Mouse (Mus musculus) embryonic facial prominence, embryonic 12.5 days (tissue): Measurements from ENCODE around the gene Syt6. TPM values are rescaled to one million over a fixed set of nuclear protein-coding genes. Genes with fewer than 3 reads are reported as not detected.

Experiments
- ATAC-seq: fragments of 200-750 bp; cut with Nextera tagmentation; 2 replicates; pipeline ENCODE4 v1.8.0; 2017; ENCODE audit not compliant: insufficient number of reproducible peaks, insufficient read depth, low FRiP score, low TSS enrichment
- H3K27ac ChIP-seq: fragments of 300-500 bp; sonication (generic); 2 replicates; pipeline ENCODE4 v1.5.1; 2016; ENCODE audit warnings: mild to moderate bottlenecking
- H3K27me3 ChIP-seq: fragments of 300-500 bp; sonication (generic); 2 replicates; pipeline ENCODE4 v1.6.1; 2016; ENCODE audit warnings: mild to moderate bottlenecking, moderate library complexity
- H3K36me3 ChIP-seq: fragments of 300-500 bp; sonication (generic); 2 replicates; pipeline ENCODE4 v1.6.1; 2016; ENCODE audit warnings: mild to moderate bottlenecking
- H3K4me1 ChIP-seq: fragments of 300-500 bp; sonication (generic); 2 replicates; pipeline ENCODE4 v1.6.1; 2016
- H3K4me2 ChIP-seq: fragments of 300-500 bp; sonication (generic); replicated peaks from 2 replicates; pipeline ENCODE4 v1.6.1; 2016; ENCODE audit warnings: mild to moderate bottlenecking, moderate library complexity
- H3K4me3 ChIP-seq: fragments of 300-500 bp; sonication (generic); 2 replicates; pipeline ENCODE4 v1.5.1; 2016; ENCODE audit warnings: mild to moderate bottlenecking
- H3K9ac ChIP-seq: fragments of 300-500 bp; sonication (generic); 2 replicates; pipeline ENCODE4 v1.6.1; 2016; ENCODE audit warnings: mild to moderate bottlenecking, moderate library complexity
- H3K9me3 ChIP-seq: fragments of 300-500 bp; sonication (generic); 2 replicates; pipeline ENCODE4 v1.6.1; 2016; ENCODE audit warnings: mild to moderate bottlenecking, moderate library complexity
- WGBS: fragments of 180-500 bp; shearing (Covaris S2); methylation state at CpG from one replicate; pipeline ENCODE4 v1.1.7; 2016; 5-methylcytosine and 5-hydroxymethylcytosine counted together
- polyA plus RNA-seq: library from polyadenylated mRNA; unstranded; fragments of >200 nt; fragmentation: Nextera tagmentation; extraction: Ambion mirVana; gene quantifications from 2 replicates; pipeline ENCODE4 v1.2.1, GENCODE M21; 2016

Gene Syt6
- polyA plus RNA-seq, 1 experiment from 2014 or later: 2.3 TPM

DNA sequence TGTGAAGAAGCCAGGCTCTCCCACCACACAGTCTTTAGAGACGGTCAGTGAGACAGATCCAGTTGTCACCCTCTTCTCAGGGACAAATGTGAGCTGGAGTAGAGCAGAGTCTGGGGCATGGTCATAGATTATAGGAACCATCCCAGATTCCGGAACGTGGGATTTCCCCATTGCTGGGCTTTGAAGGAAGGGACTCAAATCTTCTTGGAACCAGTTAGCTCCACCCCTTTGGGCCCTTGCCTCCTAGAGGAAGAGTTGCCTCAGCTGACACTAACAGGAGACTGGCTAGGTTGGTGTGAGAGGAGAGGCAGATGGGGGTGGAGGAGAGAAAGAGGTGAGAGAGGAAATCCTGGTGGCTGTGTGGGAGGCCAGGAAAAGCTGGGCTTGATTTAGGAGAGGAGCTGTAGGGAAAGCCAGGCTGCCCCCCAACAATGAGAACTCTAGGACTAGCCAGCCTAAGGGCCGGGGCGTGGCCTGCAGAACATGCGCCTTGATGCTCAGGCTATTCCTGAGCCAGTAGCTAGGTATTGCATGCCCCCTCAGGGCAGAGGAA, 31.1 kb downstream of the Syt6 start:
- Histone ChIP-seq H3K4me3 (no peak overlapping the region), H3K27me3 (no peaks in the 10 kb centered on the region), H3K27ac (no peak overlapping the region), H3K4me1 (no peaks in the 10 kb centered on the region), H3K4me2 (no peak overlapping the region), H3K9me3 (no peaks in the 10 kb centered on the region), H3K9ac (no peak overlapping the region), H3K36me3 (no peaks in the 10 kb centered on the region)
- ATAC-seq: no peak
- 84% methylated on average over 6 of the region's 6 CpGs for WGBS

DNA sequence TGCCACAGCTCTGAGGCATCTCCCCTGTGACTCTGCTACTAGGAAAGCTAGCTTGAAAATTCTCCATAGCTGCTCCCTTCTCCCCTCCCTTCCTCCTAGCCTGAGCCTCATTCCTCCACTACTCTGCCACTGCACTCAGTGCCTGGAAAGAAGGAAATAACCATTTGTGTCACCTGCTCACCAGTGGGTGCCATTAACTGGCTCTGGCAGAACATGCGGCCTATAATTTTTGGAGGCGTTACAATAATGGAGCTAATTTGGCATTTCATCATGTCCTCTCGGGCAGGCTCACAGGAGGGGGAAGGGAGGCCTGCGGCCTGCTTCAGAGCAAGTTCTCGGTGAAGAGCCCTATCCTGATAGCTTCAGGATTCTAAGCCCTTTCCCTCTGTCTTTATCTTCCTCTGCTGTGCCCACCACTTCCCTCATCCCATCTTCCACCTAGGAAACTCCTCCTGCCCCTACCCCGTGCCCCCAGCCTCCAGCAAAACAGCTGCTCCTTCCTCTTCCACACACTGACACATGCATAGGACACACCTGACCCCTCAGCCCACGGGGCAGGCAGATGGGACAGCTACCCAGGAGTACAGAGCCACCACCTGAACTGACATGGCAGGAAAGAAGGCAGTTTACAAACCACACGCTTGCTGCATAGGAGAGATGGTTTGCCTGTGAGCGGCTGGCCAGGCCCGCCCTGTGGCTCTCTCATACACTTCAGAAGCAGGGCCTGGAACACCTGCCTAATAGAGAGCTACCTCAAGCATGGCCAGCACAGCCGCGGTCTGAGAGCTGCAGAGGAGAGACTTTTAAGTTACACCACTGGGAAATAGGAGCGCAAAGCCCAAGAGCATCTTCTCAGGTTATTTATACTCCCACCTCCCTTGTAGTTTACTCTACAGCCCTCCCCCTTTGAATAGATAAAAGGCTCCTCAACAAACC, 31.9 kb downstream of the Syt6 start:
- 78% methylated on average over 13 of the region's 13 CpGs for WGBS
- Histone ChIP-seq H3K36me3 (no peaks in the 10 kb centered on the region), H3K4me3 (no peak overlapping the region), H3K9ac (no peak overlapping the region), H3K27ac (no peak overlapping the region), H3K4me1 (no peaks in the 10 kb centered on the region), H3K27me3 (no peaks in the 10 kb centered on the region), H3K9me3 (no peaks in the 10 kb centered on the region), H3K4me2 (no peak overlapping the region)
- no peak for ATAC-seq

DNA sequence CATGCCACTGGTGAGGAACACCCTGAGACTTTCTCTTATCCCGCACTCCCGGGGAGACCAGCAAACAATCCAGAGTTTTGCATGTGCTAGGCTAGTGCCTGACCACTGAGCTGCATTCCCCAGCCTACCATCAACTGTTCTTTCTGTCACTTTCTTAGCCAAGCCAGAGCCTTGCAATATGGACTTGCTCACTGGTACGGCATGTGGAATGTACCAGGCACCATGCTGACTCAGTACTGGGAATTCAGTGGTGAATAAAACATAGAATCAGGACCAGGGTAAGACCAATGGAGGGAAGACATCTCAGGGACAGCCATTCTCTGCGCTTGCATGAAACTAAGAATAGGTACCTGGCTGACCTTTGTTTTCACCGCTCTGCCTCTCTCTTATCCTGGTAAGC, 35.2 kb downstream of the Syt6 start:
- H3K9ac ChIP-seq: no peak overlapping the region
- no peaks in the 10 kb centered on the region for H3K4me1 ChIP-seq
- H3K9me3 ChIP-seq: no peaks in the 10 kb centered on the region
- no peaks in the 10 kb centered on the region for H3K27me3 ChIP-seq
- H3K27ac ChIP-seq: no peak overlapping the region
- H3K4me3 ChIP-seq: no peak overlapping the region
- no peak overlapping the region for H3K4me2 ChIP-seq
- WGBS: 84% methylated on average over 5 of the region's 5 CpGs
- H3K36me3 ChIP-seq: no peaks in the 10 kb centered on the region
- ATAC-seq: no peak

DNA sequence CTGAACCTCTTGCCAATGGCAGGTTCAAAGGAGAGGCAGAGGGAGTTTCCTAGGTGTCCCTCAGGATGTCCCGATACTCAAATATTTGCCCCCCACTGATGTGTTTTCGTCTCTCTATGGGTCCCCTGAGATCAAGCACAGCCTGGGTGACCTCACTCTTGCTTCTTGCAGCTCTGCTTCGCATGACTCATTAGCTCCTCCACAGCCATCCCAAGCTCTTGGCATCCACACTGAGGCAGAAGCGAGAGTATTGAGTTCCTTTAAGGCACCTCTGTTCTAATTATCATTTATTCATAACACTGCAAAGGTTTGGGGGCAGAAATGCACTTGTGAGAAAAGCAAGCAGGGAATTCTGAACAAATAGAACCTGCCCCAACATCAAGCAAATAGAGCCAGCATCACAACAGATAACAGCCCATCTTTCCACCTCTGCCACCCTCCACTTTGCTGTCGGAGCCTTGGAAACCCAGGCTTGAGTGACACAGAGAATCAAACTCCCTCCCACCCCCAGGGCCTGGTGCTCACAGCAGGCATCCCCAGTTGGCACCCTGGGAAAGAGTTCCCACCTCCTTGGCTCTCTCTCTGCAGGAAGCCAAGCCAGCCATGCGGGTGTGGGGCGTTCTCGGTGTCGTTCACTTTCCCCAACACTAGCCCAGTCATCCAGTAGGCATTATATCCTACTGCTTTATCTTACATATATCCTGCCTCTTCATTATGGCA, 37.8 kb downstream of the Syt6 start:
- no peaks in the 10 kb centered on the region for H3K4me1 ChIP-seq
- H3K9ac ChIP-seq: no peak overlapping the region
- no peak overlapping the region for H3K27ac ChIP-seq
- H3K4me2 ChIP-seq: no peak overlapping the region
- H3K27me3 ChIP-seq: no peaks in the 10 kb centered on the region
- H3K4me3 ChIP-seq: no peak overlapping the region
- H3K9me3 ChIP-seq: no peaks in the 10 kb centered on the region
- H3K36me3 ChIP-seq: no peaks in the 10 kb centered on the region
- 77% methylated on average over 9 of the region's 9 CpGs for WGBS
- ATAC-seq: no peak

DNA sequence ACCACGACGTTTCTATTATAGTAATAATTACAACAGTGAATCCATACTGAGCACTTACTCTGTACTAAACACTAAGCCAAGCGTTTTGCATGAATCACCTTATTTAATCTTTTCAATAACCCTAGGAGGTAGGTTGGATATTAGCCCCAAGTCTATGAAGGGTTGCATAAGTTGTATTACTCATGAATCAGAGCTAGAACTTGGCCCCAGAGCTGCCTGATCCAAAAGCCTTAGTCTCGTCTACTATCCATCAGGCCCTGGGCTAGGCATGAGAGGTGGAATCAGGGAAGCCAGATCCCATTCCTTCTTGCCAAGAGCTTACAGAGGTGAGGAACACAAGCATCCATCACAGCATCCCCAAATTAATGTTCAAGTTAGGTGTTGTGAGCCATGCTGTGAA, 40.6 kb downstream of the Syt6 start:
- Histone ChIP-seq H3K4me2 (no peak overlapping the region), H3K4me3 (no peak overlapping the region), H3K4me1 (no peaks in the 10 kb centered on the region), H3K36me3 (no peaks in the 10 kb centered on the region), H3K27me3 (no peaks in the 10 kb centered on the region), H3K27ac (no peak overlapping the region), H3K9ac (no peak overlapping the region), H3K9me3 (no peaks in the 10 kb centered on the region)
- 75% methylated on average over 4 of the region's 4 CpGs for WGBS
- ATAC-seq: no peak

DNA sequence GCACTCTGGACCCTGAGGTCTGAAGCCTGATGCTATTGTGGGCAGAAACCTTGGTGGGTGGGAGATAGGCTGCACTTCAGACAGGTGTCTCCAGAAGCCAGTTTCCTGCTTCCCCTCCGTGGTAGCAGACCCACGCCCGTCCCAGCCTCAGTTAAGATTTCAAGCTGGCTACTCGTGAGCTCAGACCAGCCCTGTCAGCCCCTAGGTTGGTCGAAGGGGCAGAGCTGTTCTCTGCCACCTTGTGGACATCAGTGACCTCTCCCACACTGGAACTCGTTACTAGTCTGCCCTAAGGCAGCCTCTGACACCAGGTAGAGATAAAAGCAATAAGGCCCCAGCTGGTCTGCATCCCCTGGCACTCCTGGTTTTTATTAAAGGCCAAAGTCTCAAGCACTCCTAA, 42.0 kb downstream of the Syt6 start:
- no peak overlapping the region for H3K4me2 ChIP-seq
- H3K4me3 ChIP-seq: no peak overlapping the region
- no peak for ATAC-seq
- H3K9me3 ChIP-seq: no peaks in the 10 kb centered on the region
- no peaks in the 10 kb centered on the region for H3K27me3 ChIP-seq
- H3K36me3 ChIP-seq: no peaks in the 10 kb centered on the region
- no peaks in the 10 kb centered on the region for H3K4me1 ChIP-seq
- H3K27ac ChIP-seq: no peak overlapping the region
- WGBS: 31% methylated on average over 6 of the region's 6 CpGs
- H3K9ac ChIP-seq: no peak overlapping the region

DNA sequence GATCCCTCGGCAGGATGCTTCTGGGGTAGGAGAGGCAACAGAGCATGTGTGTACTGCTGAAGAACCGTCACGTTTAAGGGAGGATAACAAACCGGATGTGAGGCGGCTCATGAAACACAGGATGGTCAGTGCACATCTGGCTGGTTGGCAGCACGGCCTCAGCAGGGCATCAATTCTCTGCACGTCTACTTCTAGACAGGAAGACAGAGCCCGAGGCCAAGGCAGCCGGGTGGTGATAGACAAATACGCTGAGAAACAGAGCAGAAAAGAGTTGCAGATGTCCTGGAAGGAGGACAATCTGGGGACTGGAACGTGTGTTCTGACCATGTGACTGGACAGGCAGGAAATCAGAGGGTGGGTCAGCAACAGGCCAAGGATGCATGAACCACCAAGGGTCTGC, 45.1 kb downstream of the Syt6 start:
- no peaks in the 10 kb centered on the region for H3K4me1 ChIP-seq
- 62% methylated on average over 11 of the region's 11 CpGs for WGBS
- H3K9me3 ChIP-seq: no peaks in the 10 kb centered on the region
- ATAC-seq: no peak
- no peak overlapping the region for H3K4me3 ChIP-seq
- H3K9ac ChIP-seq: no peak overlapping the region
- no peaks in the 10 kb centered on the region for H3K27me3 ChIP-seq
- H3K4me2 ChIP-seq: no peak overlapping the region
- no peak overlapping the region for H3K27ac ChIP-seq
- H3K36me3 ChIP-seq: no peaks in the 10 kb centered on the region

DNA sequence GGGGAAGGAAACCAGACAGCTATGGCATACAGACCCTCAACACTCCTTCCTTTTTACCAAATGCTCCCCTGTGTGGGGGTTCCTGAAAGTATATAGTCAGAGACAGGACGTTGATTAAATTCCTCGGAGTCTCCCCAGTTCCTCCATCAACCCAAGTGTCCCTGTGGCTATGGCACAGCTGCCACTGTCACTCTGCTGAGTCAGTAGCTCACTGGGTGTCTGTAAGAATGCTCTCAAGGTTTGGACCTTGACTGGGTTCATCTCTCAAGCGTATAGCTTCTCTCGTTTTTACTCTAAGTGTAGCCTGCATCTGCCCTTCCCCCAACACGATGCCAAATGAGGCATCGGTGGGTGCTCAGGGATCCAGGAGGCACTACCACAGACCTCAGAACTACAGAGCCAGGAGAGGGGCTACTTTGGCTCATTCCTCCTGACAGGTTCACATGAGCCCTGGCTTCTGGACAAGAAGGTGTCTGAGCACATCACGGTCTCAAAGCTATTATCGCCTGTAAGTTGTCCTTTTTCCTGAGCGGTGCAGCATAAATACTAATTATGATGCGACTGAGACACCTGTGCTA, 49.0 kb downstream of the Syt6 start:
- Histone ChIP-seq H3K27ac (no peak overlapping the region), H3K4me2 (no peak overlapping the region), H3K9me3 (no peaks in the 10 kb centered on the region), H3K4me3 (no peak overlapping the region), H3K9ac (no peak overlapping the region), H3K27me3 (no peaks in the 10 kb centered on the region), H3K4me1 (no peaks in the 10 kb centered on the region), H3K36me3 (no peaks in the 10 kb centered on the region)
- WGBS: 87% methylated on average over 10 of the region's 10 CpGs
- ATAC-seq: no peak

DNA sequence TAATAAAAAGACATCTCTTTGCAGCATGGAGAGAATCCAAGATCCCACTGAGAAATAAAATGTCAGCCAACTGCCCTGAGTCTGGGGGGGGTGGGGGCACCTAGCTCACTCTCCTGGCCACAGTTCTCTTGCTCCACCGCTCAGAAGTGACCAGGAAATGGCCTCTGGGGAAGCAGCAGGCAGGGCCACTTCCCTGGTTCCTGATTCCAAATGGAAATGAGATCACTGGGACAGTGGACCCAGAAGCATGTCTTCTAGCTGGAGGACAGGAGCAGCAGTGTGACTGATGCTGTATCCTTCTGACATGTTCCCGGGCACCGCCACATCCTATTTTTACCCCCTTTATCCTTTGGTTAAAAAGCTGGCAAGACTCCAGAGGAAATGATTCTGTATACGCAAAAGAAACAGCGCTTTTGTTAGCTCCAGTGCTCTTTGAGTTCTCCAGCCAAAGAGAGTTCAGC, 49.6 kb downstream of the Syt6 start:
- no peak overlapping the region for H3K27ac ChIP-seq
- no peak overlapping the region for H3K4me3 ChIP-seq
- no peak overlapping the region for H3K9ac ChIP-seq
- no peaks in the 10 kb centered on the region for H3K4me1 ChIP-seq
- H3K27me3 ChIP-seq: no peaks in the 10 kb centered on the region
- no peak for ATAC-seq
- H3K4me2 ChIP-seq: no peak overlapping the region
- no peaks in the 10 kb centered on the region for H3K9me3 ChIP-seq
- 67% methylated on average over 5 of the region's 5 CpGs for WGBS
- H3K36me3 ChIP-seq: no peaks in the 10 kb centered on the region

DNA sequence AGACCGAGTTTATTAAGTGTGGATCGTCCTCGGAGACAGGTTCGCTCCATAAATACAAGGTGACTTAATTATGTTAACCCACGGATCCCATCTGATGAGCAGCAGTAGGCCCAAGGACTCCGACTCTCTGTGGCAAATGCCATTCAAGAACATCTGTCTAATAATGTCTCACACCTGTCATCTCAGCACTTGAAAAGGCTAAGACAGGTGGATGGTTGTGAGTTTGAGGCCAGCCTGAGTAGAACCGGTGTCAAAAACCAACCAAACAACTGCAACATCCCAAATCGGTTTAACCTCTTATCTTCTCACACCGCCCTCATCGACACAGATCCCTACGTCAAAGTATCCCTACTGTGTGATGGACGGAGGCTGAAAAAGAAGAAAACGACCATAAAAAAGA, 50.1 kb downstream of the Syt6 start:
- Histone ChIP-seq H3K4me2 (no peak overlapping the region), H3K4me3 (no peak overlapping the region), H3K27ac (no peak overlapping the region), H3K27me3 (no peaks in the 10 kb centered on the region), H3K9me3 (no peaks in the 10 kb centered on the region), H3K9ac (no peak overlapping the region), H3K36me3 (no peaks in the 10 kb centered on the region), H3K4me1 (no peaks in the 10 kb centered on the region)
- WGBS: 89% methylated on average over 13 of the region's 13 CpGs
- ATAC-seq: no peak

DNA sequence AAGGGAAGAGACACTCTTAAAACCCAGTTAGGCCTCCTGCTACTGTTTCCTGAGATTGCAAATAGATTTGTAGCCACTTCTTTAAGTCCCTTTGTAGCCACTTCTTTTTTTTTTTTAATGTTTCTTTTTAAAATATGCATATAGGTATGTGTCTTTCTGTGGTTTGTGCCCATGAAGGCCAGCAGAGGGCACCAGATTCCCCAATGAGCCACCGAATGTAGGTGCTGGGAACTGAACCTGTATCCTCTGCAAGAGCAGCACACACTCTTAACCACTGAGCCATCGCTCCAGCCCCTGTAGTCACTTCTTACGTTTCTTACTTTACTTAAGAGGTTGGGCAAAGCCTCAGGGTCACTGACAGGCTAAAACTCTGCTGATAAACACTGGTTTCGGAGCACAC, 51.5 kb downstream of the Syt6 start:
- Histone ChIP-seq H3K36me3 (no peaks in the 10 kb centered on the region), H3K4me2 (no peak overlapping the region), H3K4me3 (no peak overlapping the region), H3K27me3 (no peaks in the 10 kb centered on the region), H3K9me3 (no peaks in the 10 kb centered on the region), H3K4me1 (no peaks in the 10 kb centered on the region), H3K27ac (no peak overlapping the region), H3K9ac (no peak overlapping the region)
- 92% methylated on average over 4 of the region's 4 CpGs for WGBS
- no peak for ATAC-seq
